Mouse (Mus musculus) kidney, embryonic 14.5 days (tissue): ENCODE results near the gene Vwa5b2. TPM values are rescaled to one million over a fixed set of nuclear protein-coding genes. Genes with fewer than 3 reads are reported as not detected.

Source experiments
- ATAC-seq: fragments of 200-750 bp; cut with Nextera tagmentation; 2 replicates; pipeline ENCODE4 v1.8.0; 2017; ENCODE audit warnings: moderate number of reproducible peaks, mild to moderate bottlenecking, moderate TSS enrichment, moderate library complexity; ENCODE audit not compliant: low FRiP score, low TSS enrichment
- H3K27ac ChIP-seq: fragments of 300-500 bp; sonication (generic); 2 replicates; pipeline ENCODE4 v1.5.1; 2014; ENCODE audit warnings: low read depth, mild to moderate bottlenecking, low read length, moderate library complexity, mixed read lengths
- H3K27me3 ChIP-seq: fragments of 300-500 bp; sonication (generic); 2 replicates; pipeline ENCODE4 v1.6.1; 2014; ENCODE audit warnings: mild to moderate bottlenecking, low read length; ENCODE audit not compliant: control insufficient read depth, insufficient read depth
- H3K36me3 ChIP-seq: fragments of 300-500 bp; sonication (generic); 2 replicates; pipeline ENCODE4 v1.6.1; 2014; ENCODE audit warnings: low read length, mixed read lengths; ENCODE audit not compliant: control insufficient read depth, insufficient read depth
- H3K4me1 ChIP-seq: fragments of 300-500 bp; sonication (generic); 2 replicates; pipeline ENCODE4 v1.6.1; 2014; ENCODE audit warnings: low read length, mixed read lengths; ENCODE audit not compliant: control insufficient read depth, insufficient read depth
- H3K4me2 ChIP-seq: fragments of 300-500 bp; sonication (generic); replicated peaks from 2 replicates; pipeline ENCODE4 v1.6.1; 2014; ENCODE audit warnings: low read depth, mild to moderate bottlenecking, low read length
- H3K4me3 ChIP-seq: fragments of 300-500 bp; sonication (generic); 2 replicates; pipeline ENCODE4 v1.5.1; 2014; ENCODE audit warnings: mild to moderate bottlenecking, low read length
- H3K9ac ChIP-seq: fragments of 300-500 bp; sonication (generic); 2 replicates; pipeline ENCODE4 v1.6.1; 2014; ENCODE audit warnings: low read depth, mild to moderate bottlenecking, low read length, moderate library complexity
- H3K9me3 ChIP-seq: fragments of 300-500 bp; sonication (generic); 2 replicates; pipeline ENCODE4 v1.6.1; 2016; ENCODE audit warnings: low read length; ENCODE audit not compliant: control insufficient read depth
- WGBS: fragments of 180-500 bp; shearing (Covaris S2); extraction: QIAGEN DNeasy Blood & Tissue Kit; methylation state at CpG from one replicate; pipeline ENCODE4 v1.1.7; 2014; 5-methylcytosine and 5-hydroxymethylcytosine counted together
- polyA plus RNA-seq: library from polyadenylated mRNA; unstranded; fragments of >200 nt; fragmentation: Nextera tagmentation; extraction: Ambion mirVana; gene quantifications from 2 replicates; pipeline ENCODE4 v1.2.1, GENCODE M21; 2014

Gene Vwa5b2
- polyA plus RNA-seq, 1 experiment from 2014 or later = 0.79 TPM

- Histone ChIP-seq H3K4me2 (peak overlapping the region; percentile 81), H3K9ac (no peak overlapping the region), H3K9me3 (no peaks in the 10 kb centered on the region), H3K27ac (no peak overlapping the region), H3K4me3 (peak overlapping the region; percentile 49), H3K4me1 (peaks cover 15% of the 10 kb centered on the region), H3K36me3 (no peaks in the 10 kb centered on the region), H3K27me3 (peaks cover 29% of the 10 kb centered on the region)
- under 1% methylated on average over 9 of the region's 9 CpGs for WGBS
- 0 out of 2 replicates have a peak, but pooled peaks have one; percentile 2 for ATAC-seq
Measured at GRCm38 (mm10) chr16:20620399-20620735, 31.1 kb downstream of the Vwa5b2 start.

GRCm38 (mm10) chr16:20620751-20621190 is 31.5 kb downstream of the Vwa5b2 start:
- Histone ChIP-seq H3K4me3 (peak overlapping the region; percentile 49), H3K9ac (peak overlapping the region; percentile 73), H3K36me3 (no peaks in the 10 kb centered on the region), H3K9me3 (no peaks in the 10 kb centered on the region), H3K4me2 (peak overlapping the region; percentile 81), H3K27ac (no peak overlapping the region), H3K27me3 (peaks cover 29% of the 10 kb centered on the region), H3K4me1 (peaks cover 15% of the 10 kb centered on the region)
- under 1% methylated on average over 32 of the region's 32 CpGs for WGBS
- 0 out of 2 replicates have a peak, but pooled peaks have one; percentile 2 for ATAC-seq

- H3K9ac ChIP-seq = peak within 1 kb of the TSS; percentile 73
- peaks cover 29% of the 10 kb centered on the region for H3K27me3 ChIP-seq
- H3K27ac ChIP-seq = peak within 1 kb of the TSS; percentile 34
- no peaks in the 10 kb centered on the region for H3K9me3 ChIP-seq
- H3K4me3 ChIP-seq = peak within 1 kb of the TSS; percentile 49
- peak within 1 kb of the TSS; percentile 81 for H3K4me2 ChIP-seq
- H3K4me1 ChIP-seq = peaks cover 15% of the 10 kb centered on the region
- peak; percentile 63 for ATAC-seq
- no peaks in the 10 kb centered on the region for H3K36me3 ChIP-seq
- WGBS = under 1% methylated on average over 79 of the region's 92 CpGs
Measured at GRCm38 (mm10) chr16:20621191-20621990, 32.1 kb downstream of the Vwa5b2 start, which contains the start of gene Camk2n2. Gene Camk2n2, minus strand, starts transcription at chr16:20621287.

GRCm38 (mm10) chr16:20621991-20622685 is 32.9 kb downstream of the Vwa5b2 start:
- H3K9me3 ChIP-seq = no peaks in the 10 kb centered on the region
- H3K4me3 ChIP-seq = peak overlapping the region; percentile 49
- H3K36me3 ChIP-seq = no peaks in the 10 kb centered on the region
- H3K4me2 ChIP-seq = peak overlapping the region; percentile 81
- peaks cover 29% of the 10 kb centered on the region for H3K27me3 ChIP-seq
- ATAC-seq = peak; percentile 50
- H3K9ac ChIP-seq = peak overlapping the region; percentile 73
- 0% methylated on average over 34 of the region's 37 CpGs for WGBS
- peaks cover 15% of the 10 kb centered on the region for H3K4me1 ChIP-seq
- peak overlapping the region; percentile 34 for H3K27ac ChIP-seq

- H3K9ac ChIP-seq = no peak overlapping the region
- H3K4me2 ChIP-seq = no peak overlapping the region
- peaks cover 15% of the 10 kb centered on the region for H3K4me1 ChIP-seq
- 69% methylated on average over 2 of the region's 2 CpGs for WGBS
- ATAC-seq = no peak
- H3K27me3 ChIP-seq = peaks cover 29% of the 10 kb centered on the region
- no peak overlapping the region for H3K27ac ChIP-seq
- no peaks in the 10 kb centered on the region for H3K9me3 ChIP-seq
- H3K36me3 ChIP-seq = no peaks in the 10 kb centered on the region
- no peak overlapping the region for H3K4me3 ChIP-seq
Measured at GRCm38 (mm10) chr16:20623211-20623610, 33.9 kb downstream of the Vwa5b2 start.

- no peak for ATAC-seq
- Histone ChIP-seq H3K36me3 (no peaks in the 10 kb centered on the region), H3K9ac (no peak overlapping the region), H3K9me3 (no peaks in the 10 kb centered on the region), H3K4me2 (peak overlapping the region; percentile 95), H3K27me3 (peaks cover 13% of the 10 kb centered on the region), H3K4me3 (peak overlapping the region; percentile 59; the same call in 1 of the 2 replicates), H3K4me1 (0 out of 2 replicates have a peak, but pooled peaks cover 4% of the 10 kb centered on the region), H3K27ac (no peak overlapping the region)
- whole genome bisulfite sequencing = 50% methylated on average over 11 of the region's 11 CpGs
Measured at GRCm38 (mm10) chr16:20628871-20629391, 39.7 kb downstream of the Vwa5b2 start.

GRCm38 (mm10) chr16:20629731-20630634 is 40.7 kb downstream of the Vwa5b2 start, which contains the start of gene Ece2:
Gene Ece2, plus strand, starts transcription at chr16:20629828.
- peak within 1 kb of the TSS; percentile 95 for H3K4me2 ChIP-seq
- H3K4me1 ChIP-seq = 0 out of 2 replicates have a peak, but pooled peaks cover 4% of the 10 kb centered on the region
- H3K9me3 ChIP-seq = no peaks in the 10 kb centered on the region
- peak within 1 kb of the TSS; percentile 59 for H3K4me3 ChIP-seq
- ATAC-seq = peak; percentile 78
- no peak within 1 kb of the TSS for H3K27ac ChIP-seq
- peak within 1 kb of the TSS; percentile 72 for H3K9ac ChIP-seq
- 8% methylated on average over 54 of the region's 54 CpGs for WGBS
- no peaks in the 10 kb centered on the region for H3K36me3 ChIP-seq
- H3K27me3 ChIP-seq = peaks cover 13% of the 10 kb centered on the region

GRCm38 (mm10) chr16:20637410-20637809 is 48.1 kb downstream of the Vwa5b2 start:
- no peak overlapping the region for H3K27ac ChIP-seq
- no peak overlapping the region for H3K4me3 ChIP-seq
- 80% methylated on average over 8 of the region's 8 CpGs for WGBS
- H3K9ac ChIP-seq = no peak overlapping the region
- no peaks in the 10 kb centered on the region for H3K4me1 ChIP-seq
- no peak for ATAC-seq
- H3K36me3 ChIP-seq = no peaks in the 10 kb centered on the region
- no peaks in the 10 kb centered on the region for H3K9me3 ChIP-seq
- no peaks in the 10 kb centered on the region for H3K27me3 ChIP-seq
- H3K4me2 ChIP-seq = no peak overlapping the region
